Mouse (Mus musculus) liver, embryonic 15.5 days (tissue): ENCODE results near the gene Fpr3. TPM values are rescaled to one million over a fixed set of nuclear protein-coding genes. Genes with fewer than 3 reads are reported as not detected.
"Not testable (repeated sequence)": the region's sequence is repeated elsewhere in the genome, so short reads cannot be mapped to it uniquely, and the experiment has no call there.

ENCODE experiments used
- ATAC-seq: fragments of 200-750 bp; cut with Nextera tagmentation; 2 replicates; pipeline ENCODE4 v1.8.0; 2017; ENCODE audit warnings: moderate number of reproducible peaks, mild to moderate bottlenecking, moderate library complexity; ENCODE audit not compliant: insufficient read depth
- H3K27ac ChIP-seq: fragments of 300-500 bp; sonication (generic); replicated peaks from 2 replicates; pipeline ENCODE4 v1.5.1; 2015; ENCODE audit warnings: mild to moderate bottlenecking, inconsistent platforms
- H3K27me3 ChIP-seq: fragments of 300-500 bp; sonication (generic); 2 replicates; pipeline ENCODE4 v1.6.1; 2015; ENCODE audit warnings: mild to moderate bottlenecking, inconsistent platforms
- H3K36me3 ChIP-seq: fragments of 300-500 bp; sonication (generic); replicated peaks from 2 replicates; pipeline ENCODE4 v1.6.1; 2015; ENCODE audit warnings: moderate library complexity, mild to moderate bottlenecking, inconsistent platforms
- H3K4me1 ChIP-seq: fragments of 300-500 bp; sonication (generic); replicated peaks from 2 replicates; pipeline ENCODE4 v1.6.1; 2015; ENCODE audit warnings: inconsistent platforms
- H3K4me2 ChIP-seq: fragments of 300-500 bp; sonication (generic); 2 replicates; pipeline ENCODE4 v1.6.1; 2015; ENCODE audit warnings: moderate library complexity, mild to moderate bottlenecking, inconsistent platforms
- H3K4me3 ChIP-seq: fragments of 300-500 bp; sonication (generic); replicated peaks from 2 replicates; pipeline ENCODE4 v1.5.1; 2015; ENCODE audit warnings: mild to moderate bottlenecking, inconsistent platforms
- H3K9ac ChIP-seq: fragments of 300-500 bp; sonication (generic); 2 replicates; pipeline ENCODE4 v1.6.1; 2015; ENCODE audit warnings: moderate library complexity, mild to moderate bottlenecking, inconsistent platforms
- H3K9me3 ChIP-seq: fragments of 300-500 bp; sonication (generic); replicated peaks from 2 replicates; pipeline ENCODE4 v1.6.1; 2016; ENCODE audit warnings: inconsistent platforms
- WGBS: fragments of 180-500 bp; shearing (Covaris S2); methylation state at CpG from one replicate; pipeline ENCODE4 v1.1.7; 2015; ENCODE audit warnings: mixed read lengths; ENCODE audit not compliant: insufficient replicate concordance; 5-methylcytosine and 5-hydroxymethylcytosine counted together
- polyA plus RNA-seq: library from polyadenylated mRNA; unstranded; fragments of >200 nt; fragmentation: Nextera tagmentation; extraction: Ambion mirVana; gene quantifications from 2 replicates; pipeline ENCODE4 v1.2.1, GENCODE M21; 2015

The Fpr3 gene
- not detected in 2 replicates for polyA plus RNA-seq

GRCm38 (mm10) chr17:17887774-17888248 lies at the start of gene Fpr3, which contains the start of gene Fpr2:
Fpr3 (plus strand) TSS chr17:17887852.
Fpr2 (plus strand) TSS chr17:17887824.
- H3K27me3 ChIP-seq = no peaks in the 10 kb centered on the region
- H3K4me1 ChIP-seq = no peaks in the 10 kb centered on the region
- no peaks in the 10 kb centered on the region for H3K36me3 ChIP-seq
- H3K9me3 ChIP-seq = no peaks in the 10 kb centered on the region
- H3K4me2 ChIP-seq = no peak within 1 kb of the TSS
- ATAC-seq = no peak
- H3K4me3 ChIP-seq = no peak within 1 kb of the TSS
- no peak within 1 kb of the TSS for H3K9ac ChIP-seq
- WGBS = 30% methylated on average over 1 of the region's 1 CpGs
- no peak within 1 kb of the TSS for H3K27ac ChIP-seq

- ATAC-seq = peak; percentile 98
- Histone ChIP-seq H3K4me3 (peak overlapping the region; percentile 64), H3K9me3 (no peaks in the 10 kb centered on the region), H3K4me2 (peak overlapping the region; percentile 76), H3K27ac (peak overlapping the region; percentile 57), H3K36me3 (0 out of 2 replicates have a peak, but pooled peaks cover 5% of the 10 kb centered on the region), H3K27me3 (no peaks in the 10 kb centered on the region), H3K4me1 (peaks cover 25% of the 10 kb centered on the region), H3K9ac (peak overlapping the region; percentile 61)
- WGBS = under 1% methylated on average over 43 of the region's 43 CpGs
Measured at GRCm38 (mm10) chr17:17837919-17838701, 49.5 kb upstream of the Fpr3 start.

- Histone ChIP-seq H3K4me1 (peaks cover 24% of the 10 kb centered on the region), H3K9ac (no peak overlapping the region), H3K4me2 (peak overlapping the region; percentile 76; the same call in 1 of the 2 replicates), H3K9me3 (no peaks in the 10 kb centered on the region), H3K4me3 (no peak overlapping the region), H3K36me3 (0 out of 2 replicates have a peak, but pooled peaks cover 5% of the 10 kb centered on the region), H3K27ac (no peak overlapping the region), H3K27me3 (no peaks in the 10 kb centered on the region)
- WGBS = 82% methylated on average over 2 of the region's 2 CpGs
- ATAC-seq = no peak
Measured at GRCm38 (mm10) chr17:17839276-17839675, 48.4 kb upstream of the Fpr3 start.

GRCm38 (mm10) chr17:17840796-17841195 lies 46.9 kb upstream of the Fpr3 start:
- no peak overlapping the region for H3K27ac ChIP-seq
- no peaks in the 10 kb centered on the region for H3K9me3 ChIP-seq
- no peak overlapping the region for H3K4me3 ChIP-seq
- no peak overlapping the region for H3K4me2 ChIP-seq
- 0 out of 2 replicates have a peak, but pooled peaks cover 5% of the 10 kb centered on the region for H3K36me3 ChIP-seq
- peaks cover 22% of the 10 kb centered on the region for H3K4me1 ChIP-seq
- H3K9ac ChIP-seq = no peak overlapping the region
- no peaks in the 10 kb centered on the region for H3K27me3 ChIP-seq
- WGBS = 77% methylated on average over 7 of the region's 7 CpGs
- ATAC-seq = no peak

- Histone ChIP-seq H3K4me1 (peaks cover 7% of the 10 kb centered on the region), H3K27me3 (no peaks in the 10 kb centered on the region), H3K9me3 (no peaks in the 10 kb centered on the region), H3K36me3 (0 out of 2 replicates have a peak, but pooled peaks cover 5% of the 10 kb centered on the region), H3K4me2 (no peak overlapping the region), H3K4me3 (no peak overlapping the region), H3K9ac (no peak overlapping the region), H3K27ac (no peak overlapping the region)
- WGBS = 65% methylated on average over 27 of the region's 27 CpGs
- 0 out of 2 replicates have a peak, but pooled peaks have one; percentile 20 for ATAC-seq
Measured at GRCm38 (mm10) chr17:17843534-17844261, 44.0 kb upstream of the Fpr3 start.

GRCm38 (mm10) chr17:17844606-17845005 lies 43.0 kb upstream of the Fpr3 start:
- ATAC-seq, H3K9me3 ChIP-seq, H3K27ac ChIP-seq, H3K4me3 ChIP-seq, H3K36me3 ChIP-seq, H3K9ac ChIP-seq, H3K4me1 ChIP-seq, H3K27me3 ChIP-seq, H3K4me2 ChIP-seq: not testable (repeated sequence)
- 47% methylated on average over 3 of the region's 3 CpGs for WGBS

GRCm38 (mm10) chr17:17845187-17846027 lies 42.2 kb upstream of the Fpr3 start:
- Histone ChIP-seq H3K4me2 (no peak overlapping the region), H3K9ac (no peak overlapping the region), H3K4me3 (no peak overlapping the region), H3K9me3 (no peaks in the 10 kb centered on the region), H3K4me1 (peaks cover 7% of the 10 kb centered on the region; the same call in 1 of the 2 replicates), H3K27ac (no peak overlapping the region), H3K36me3 (0 out of 2 replicates have a peak, but pooled peaks cover 5% of the 10 kb centered on the region), H3K27me3 (peaks cover 10% of the 10 kb centered on the region)
- whole genome bisulfite sequencing = 57% methylated on average over 10 of the region's 10 CpGs
- no peak for ATAC-seq

- WGBS = 15% methylated on average over 2 of the region's 2 CpGs
- peak; percentile 52; the same call in 1 of the 2 replicates for ATAC-seq
Measured at GRCm38 (mm10) chr17:17848988-17849387, 38.7 kb upstream of the Fpr3 start.

GRCm38 (mm10) chr17:17849906-17850712 lies 37.5 kb upstream of the Fpr3 start:
- H3K36me3 ChIP-seq = no peaks in the 10 kb centered on the region
- H3K4me1 ChIP-seq = peaks cover 8% of the 10 kb centered on the region; the same call in 1 of the 2 replicates
- no peak overlapping the region; the same call in 1 of the 2 replicates for H3K4me2 ChIP-seq
- no peak overlapping the region for H3K9ac ChIP-seq
- ATAC-seq = no peak
- no peak overlapping the region for H3K4me3 ChIP-seq
- 21% methylated on average over 55 of the region's 55 CpGs for WGBS
- H3K27me3 ChIP-seq = peaks cover 22% of the 10 kb centered on the region
- no peak overlapping the region for H3K27ac ChIP-seq
- no peaks in the 10 kb centered on the region for H3K9me3 ChIP-seq

More at GRCm38 (mm10) chr17:17848988-17849387, 38.7 kb upstream of the Fpr3 start:
- no peak overlapping the region for H3K4me2 ChIP-seq
- H3K27ac ChIP-seq = no peak overlapping the region
- H3K36me3 ChIP-seq = no peaks in the 10 kb centered on the region
- peaks cover 8% of the 10 kb centered on the region; the same call in 1 of the 2 replicates for H3K4me1 ChIP-seq
- no peak overlapping the region for H3K9ac ChIP-seq
- H3K9me3 ChIP-seq = no peaks in the 10 kb centered on the region
- no peak overlapping the region for H3K4me3 ChIP-seq
- H3K27me3 ChIP-seq = peaks cover 22% of the 10 kb centered on the region
